8 mouse cellular contexts compared by ENCODE assay signal in genomic region chr16:94313229-94314030, GRCm38 (mm10). TPM values are rescaled to one million over a fixed set of nuclear protein-coding genes. Genes with fewer than 3 reads are reported as not detected.
DNase-seq lines count a peak whose midpoint lies in the region; ATAC-seq and TF ChIP-seq lines count a peak whose summit lies in the region.

TSS of gene Hlcs (minus strand) at chr16:94313571.

- H3K9ac ChIP-seq in heart, embryonic 12.5 days = peak within 1 kb of the TSS; percentile 80
- peak within 1 kb of the TSS; percentile 87 for H3K9ac ChIP-seq in liver, embryonic 12.5 days
- peak within 1 kb of the TSS; percentile 98 for H3K9ac ChIP-seq in stomach, embryonic 15.5 days

- peak within 1 kb of the TSS; percentile 97 for H3K27ac ChIP-seq in heart, embryonic 12.5 days (ENCODE audit: poor library complexity, severe bottlenecking)
- peak within 1 kb of the TSS; percentile 93 for H3K27ac ChIP-seq in liver, embryonic 12.5 days
- H3K27ac ChIP-seq in stomach, embryonic 15.5 days = peak within 1 kb of the TSS; percentile 100

- H3K27me3 ChIP-seq in erythroblast, embryonic 14.5 days (ENCODE audit: control insufficient read depth) = no peaks in the 10 kb centered on the region; the same call in 1 of the 2 replicates
- no peaks in the 10 kb centered on the region for H3K27me3 ChIP-seq in heart, embryonic 12.5 days (replicated peaks)
- H3K27me3 ChIP-seq in liver, embryonic 12.5 days (replicated peaks) = no peaks in the 10 kb centered on the region; the same call in none of the 2 replicates
- H3K27me3 ChIP-seq in stomach, embryonic 15.5 days (replicated peaks) = no peaks in the 10 kb centered on the region

- H3K4me3 ChIP-seq in erythroblast, embryonic 14.5 days (replicated peaks) = peak within 1 kb of the TSS; percentile 93
- peak within 1 kb of the TSS; percentile 62 for H3K4me3 ChIP-seq in heart, embryonic 12.5 days
- peak within 1 kb of the TSS; percentile 83 for H3K4me3 ChIP-seq in liver, embryonic 12.5 days
- peak within 1 kb of the TSS; percentile 75 for H3K4me3 ChIP-seq in stomach, embryonic 15.5 days (replicated peaks)

- DNase-seq in B cell, adult 2 months = peak; percentile 97 to 99
- peak; percentile 98 for DNase-seq in brain, embryonic 14.5 days (ENCODE audit: low read depth)
- peak; percentile 99 for DNase-seq in kidney, postnatal 10 days
- peak; percentile 97 to 98 for DNase-seq in natural killer cell, adult 2 months (ENCODE audit: low spot score in 2 of 2)

- TF ChIP-seq CTCF in brain, embryonic 14.5 days (IDR thresholded peaks at IDR 0.05; ENCODE audit: borderline replicate concordance, extremely low read depth, insufficient read depth, insufficient read length) = peak; percentile 93

- peak; percentile 83; the same call in 1 of the 2 replicates for TF ChIP-seq POLR2A in brain, embryonic 14.5 days (IDR thresholded peaks at IDR 0.05; ENCODE audit: borderline replicate concordance, extremely low read depth, insufficient read depth, insufficient read length, poor library complexity, severe bottlenecking)

- peak within 1 kb of the TSS; percentile 79 for H3K4me2 ChIP-seq in heart, embryonic 12.5 days
- H3K4me2 ChIP-seq in liver, embryonic 12.5 days = peak within 1 kb of the TSS; percentile 77
- H3K4me2 ChIP-seq in stomach, embryonic 15.5 days = peak within 1 kb of the TSS; percentile 90

- no peaks in the 10 kb centered on the region for H3K9me3 ChIP-seq in erythroblast, embryonic 14.5 days (ENCODE audit: control insufficient read depth, low read length)
- H3K9me3 ChIP-seq in heart, embryonic 12.5 days (replicated peaks) = no peaks in the 10 kb centered on the region
- H3K9me3 ChIP-seq in liver, embryonic 12.5 days (replicated peaks) = no peaks in the 10 kb centered on the region
- H3K9me3 ChIP-seq in stomach, embryonic 15.5 days = no peaks in the 10 kb centered on the region

- WGBS in heart, embryonic 12.5 days = under 1% methylated on average over 64 of the region's 64 CpGs
- WGBS in liver, embryonic 12.5 days (ENCODE audit: insufficient replicate concordance) = under 1% methylated on average over 64 of the region's 64 CpGs
- WGBS in stomach, embryonic 15.5 days = 1% methylated on average over 63 of the region's 64 CpGs

- ATAC-seq in heart, embryonic 12.5 days (ENCODE audit: insufficient number of reproducible peaks, low FRiP score) = peak; percentile 93
- peak; percentile 90 for ATAC-seq in liver, embryonic 12.5 days
- peak; percentile 89 for ATAC-seq in stomach, embryonic 15.5 days (ENCODE audit: insufficient read depth, low FRiP score, low read depth)

- no peaks in the 10 kb centered on the region for H3K36me3 ChIP-seq in erythroblast, embryonic 14.5 days (ENCODE audit: control insufficient read depth)
- H3K36me3 ChIP-seq in heart, embryonic 12.5 days = no peaks in the 10 kb centered on the region
- no peaks in the 10 kb centered on the region for H3K36me3 ChIP-seq in liver, embryonic 12.5 days
- no peaks in the 10 kb centered on the region for H3K36me3 ChIP-seq in stomach, embryonic 15.5 days

- peaks cover 24% of the 10 kb centered on the region for H3K4me1 ChIP-seq in erythroblast, embryonic 14.5 days (ENCODE audit: control insufficient read depth)
- peaks cover 13% of the 10 kb centered on the region for H3K4me1 ChIP-seq in heart, embryonic 12.5 days (replicated peaks)
- peaks cover 17% of the 10 kb centered on the region for H3K4me1 ChIP-seq in liver, embryonic 12.5 days
- peaks cover 10% of the 10 kb centered on the region for H3K4me1 ChIP-seq in stomach, embryonic 15.5 days

RNA-seq across cellular contexts. Expression of gene Hlcs, which starts in this region (rescaled TPM):
- polyA plus RNA-seq in brain, embryonic 14.5 days (2012; rRNA removed) = 6.3 and 7.2 TPM in 2 replicates
- 0.06 and 0.08 TPM in 2 replicates for polyA plus RNA-seq in erythroblast, embryonic 14.5 days (2012)
- 10.3 and 11.0 TPM in 2 replicates for polyA plus RNA-seq in heart, embryonic 12.5 days (2016; fragmentation: Nextera tagmentation; extraction: Ambion mirVana)
- polyA plus RNA-seq in liver, embryonic 12.5 days (2016; fragmentation: Nextera tagmentation; extraction: Ambion mirVana) = 4.4 and 4.9 TPM in 2 replicates
- 9.1 and 11.2 TPM in 2 replicates for polyA plus RNA-seq in stomach, embryonic 15.5 days (2015; fragmentation: Nextera tagmentation; extraction: Ambion mirVana)

Comparison
In these comparisons a context has a peak if more than half of its experiments do, and no peak if none do; other contexts are left out.
1. Peak in every context shown above with its lines: DNase-seq, ATAC-seq, H3K4me3 ChIP-seq and H3K27ac ChIP-seq.